Mouse (Mus musculus) kidney, adult 2 months (tissue): ENCODE measurements at regions not wholly inside any gene's neighbourhood (a gene's known extent, or its start where the extent isn't known, plus 50 kb on each side); places are given as distances from the start of the nearest gene placed in this dataset.
A peak's percentile ranks its signal among the peaks of the same experiment; 100 is the strongest.

Experiments used
- DNase-seq: peaks from one replicate; pipeline ENCODE4 v3.0.0; 2021
- H3K27ac ChIP-seq: fragments of 200-500 bp; 2 replicates; pipeline ENCODE4 v1.5.1; 2012; ENCODE audit warnings: low read depth, low read length, control low read depth, inconsistent platforms; ENCODE audit not compliant: insufficient read depth
- H3K27me3 ChIP-seq: fragments of 200-500 bp; replicated peaks from 2 replicates; pipeline ENCODE4 v1.6.1; 2012; ENCODE audit warnings: mild to moderate bottlenecking, moderate library complexity, low read length, inconsistent platforms; ENCODE audit not compliant: control insufficient read depth, insufficient read depth
- H3K36me3 ChIP-seq: fragments of 200-500 bp; 2 replicates; pipeline ENCODE4 v1.6.1; 2012; ENCODE audit warnings: mild to moderate bottlenecking, moderate library complexity, low read length, inconsistent platforms; ENCODE audit not compliant: control insufficient read depth, insufficient read depth
- H3K4me1 ChIP-seq: fragments of 200-500 bp; 2 replicates; pipeline ENCODE4 v1.6.1; 2011; ENCODE audit warnings: low read length; ENCODE audit not compliant: control insufficient read depth, insufficient read depth
- H3K4me3 ChIP-seq: fragments of 200-500 bp; 2 replicates; pipeline ENCODE4 v1.5.1; 2011; ENCODE audit warnings: mild to moderate bottlenecking, low read depth, low read length, control low read depth; ENCODE audit not compliant: insufficient read depth
- CTCF ChIP-seq: fragments of 200-500 bp; conservative IDR thresholded peaks from 2 replicates; pipeline ENCODE4 v1.5.1; 2011; ENCODE audit warnings: low read depth, mild to moderate bottlenecking, control low read depth, low read length, moderate library complexity, mixed read lengths; ENCODE audit not compliant: insufficient read depth, insufficient read length
- POLR2A ChIP-seq: fragments of 200-500 bp; IDR thresholded peaks from one replicate; pipeline ENCODE4 v1.6.1; 2011; ENCODE audit warnings: low read depth, low read length, control low read depth
- WGBS: fragments of 180-500 bp; shearing (Covaris S2); methylation state at CpG from one replicate; pipeline ENCODE4 v1.1.7; 2018; 5-methylcytosine and 5-hydroxymethylcytosine counted together

- Histone ChIP-seq H3K4me1 (no peaks in the 10 kb centered on the region), H3K27ac (no peak overlapping the region), H3K36me3 (no peaks in the 10 kb centered on the region), H3K27me3 (no peaks in the 10 kb centered on the region; the same call in 1 of the 2 replicates), H3K4me3 (no peak overlapping the region)
- WGBS, result 66% methylated on average over 6 of the region's 6 CpGs
- no peak for DNase-seq
- no peak for TF ChIP-seq POLR2A
- no peak for TF ChIP-seq CTCF
These were observed 395.0 kb upstream of the Adgrl2 start for GRCm38 (mm10) chr3:149385336-149385735.

- 65% methylated on average over 10 of the region's 10 CpGs for WGBS
- H3K27ac ChIP-seq, result no peak overlapping the region
- H3K4me1 ChIP-seq, result no peaks in the 10 kb centered on the region
These were observed 391.3 kb upstream of the Adgrl2 start for GRCm38 (mm10) chr3:149381559-149382245.

GRCm38 (mm10) chr3:149381051-149381450, 390.7 kb upstream of the Adgrl2 start:
- no peak for DNase-seq
- H3K27me3 ChIP-seq, result no peaks in the 10 kb centered on the region; the same call in 1 of the 2 replicates
- no peaks in the 10 kb centered on the region for H3K4me1 ChIP-seq
- H3K4me3 ChIP-seq, result no peak overlapping the region
- H3K27ac ChIP-seq, result no peak overlapping the region
- WGBS, result 82% methylated on average over 6 of the region's 6 CpGs
- TF ChIP-seq CTCF (no peak), POLR2A (no peak)
- no peaks in the 10 kb centered on the region for H3K36me3 ChIP-seq

More at GRCm38 (mm10) chr3:149381559-149382245, 391.3 kb upstream of the Adgrl2 start:
- DNase-seq, result peak; percentile 18
- H3K4me3 ChIP-seq, result no peak overlapping the region
- H3K36me3 ChIP-seq, result no peaks in the 10 kb centered on the region
- TF ChIP-seq CTCF (no peak), POLR2A (no peak)
- H3K27me3 ChIP-seq, result no peaks in the 10 kb centered on the region; the same call in 1 of the 2 replicates

GRCm38 (mm10) chr3:149379866-149380472, 389.6 kb upstream of the Adgrl2 start:
- Histone ChIP-seq H3K4me3 (no peak overlapping the region), H3K36me3 (no peaks in the 10 kb centered on the region), H3K4me1 (no peaks in the 10 kb centered on the region), H3K27ac (no peak overlapping the region), H3K27me3 (no peaks in the 10 kb centered on the region; the same call in 1 of the 2 replicates)
- TF ChIP-seq POLR2A (no peak), CTCF (no peak)
- DNase-seq, result no peak
- 80% methylated on average over 15 of the region's 15 CpGs for WGBS

- TF ChIP-seq CTCF (no peak), POLR2A (no peak)
- WGBS, result 78% methylated on average over 3 of the region's 3 CpGs
- Histone ChIP-seq H3K4me1 (no peaks in the 10 kb centered on the region), H3K4me3 (no peak overlapping the region), H3K27me3 (no peaks in the 10 kb centered on the region; the same call in 1 of the 2 replicates), H3K27ac (no peak overlapping the region), H3K36me3 (no peaks in the 10 kb centered on the region)
- no peak for DNase-seq
These were observed 389.0 kb upstream of the Adgrl2 start for GRCm38 (mm10) chr3:149379249-149379865.

GRCm38 (mm10) chr3:149371439-149371838, 381.1 kb upstream of the Adgrl2 start:
- DNase-seq, result no peak
- no peak overlapping the region for H3K4me3 ChIP-seq
- 92% methylated on average over 5 of the region's 5 CpGs for WGBS
- H3K4me1 ChIP-seq, result peaks cover 3% of the 10 kb centered on the region; the same call in 1 of the 2 replicates
- no peak overlapping the region for H3K27ac ChIP-seq
- TF ChIP-seq POLR2A (no peak), CTCF (no peak)
- no peaks in the 10 kb centered on the region for H3K27me3 ChIP-seq
- no peaks in the 10 kb centered on the region for H3K36me3 ChIP-seq

- Histone ChIP-seq H3K27ac (no peak overlapping the region), H3K36me3 (no peaks in the 10 kb centered on the region), H3K4me3 (no peak overlapping the region), H3K4me1 (peaks cover 3% of the 10 kb centered on the region; the same call in 1 of the 2 replicates), H3K27me3 (no peaks in the 10 kb centered on the region)
- DNase-seq, result peak; percentile 61
- WGBS, result 75% methylated on average over 6 of the region's 6 CpGs
- no peak for TF ChIP-seq POLR2A
- no peak for TF ChIP-seq CTCF
These were observed 380.3 kb upstream of the Adgrl2 start for GRCm38 (mm10) chr3:149370517-149371227.
